Mouse (Mus musculus) embryonic facial prominence, embryonic 13.5 days (tissue): Measurements from ENCODE around the gene Sdk2. TPM values are rescaled to one million over a fixed set of nuclear protein-coding genes. Genes with fewer than 3 reads are reported as not detected.

Experiments
- ATAC-seq: fragments of 200-750 bp; cut with Nextera tagmentation; 2 replicates; pipeline ENCODE4 v1.8.0; 2017; ENCODE audit warnings: low read depth; ENCODE audit not compliant: insufficient number of reproducible peaks, insufficient read depth, low FRiP score, low TSS enrichment
- H3K27ac ChIP-seq: fragments of 300-500 bp; sonication (generic); 2 replicates; pipeline ENCODE4 v1.5.1; 2015; ENCODE audit warnings: moderate library complexity, mild to moderate bottlenecking, inconsistent platforms
- H3K27me3 ChIP-seq: fragments of 300-500 bp; sonication (generic); 2 replicates; pipeline ENCODE4 v1.6.1; 2015; ENCODE audit warnings: mild to moderate bottlenecking, inconsistent platforms
- H3K36me3 ChIP-seq: fragments of 300-500 bp; sonication (generic); 2 replicates; pipeline ENCODE4 v1.6.1; 2015; ENCODE audit warnings: mild to moderate bottlenecking, inconsistent platforms
- H3K4me1 ChIP-seq: fragments of 300-500 bp; sonication (generic); 2 replicates; pipeline ENCODE4 v1.6.1; 2015; ENCODE audit warnings: inconsistent platforms
- H3K4me2 ChIP-seq: fragments of 300-500 bp; sonication (generic); 2 replicates; pipeline ENCODE4 v1.6.1; 2015; ENCODE audit warnings: moderate library complexity, mild to moderate bottlenecking, inconsistent platforms
- H3K4me3 ChIP-seq: fragments of 300-500 bp; sonication (generic); 2 replicates; pipeline ENCODE4 v1.5.1; 2015; ENCODE audit warnings: mild to moderate bottlenecking, inconsistent platforms
- H3K9ac ChIP-seq: fragments of 300-500 bp; sonication (generic); 2 replicates; pipeline ENCODE4 v1.6.1; 2015; ENCODE audit warnings: mild to moderate bottlenecking, inconsistent platforms
- H3K9me3 ChIP-seq: fragments of 300-500 bp; sonication (generic); 2 replicates; pipeline ENCODE4 v1.6.1; 2016; ENCODE audit warnings: inconsistent platforms
- WGBS: fragments of 180-500 bp; shearing (Covaris S2); methylation state at CpG from one replicate; pipeline ENCODE4 v1.1.7; 2015; ENCODE audit warnings: mixed read lengths; 5-methylcytosine and 5-hydroxymethylcytosine counted together
- polyA plus RNA-seq: library from polyadenylated mRNA; unstranded; fragments of >200 nt; fragmentation: Nextera tagmentation; extraction: Ambion mirVana; gene quantifications from 2 replicates; pipeline ENCODE4 v1.2.1, GENCODE M21; 2015

The Sdk2 gene
- polyA plus RNA-seq = 3.8 and 4.8 TPM in 2 replicates

- peak; percentile 81 for ATAC-seq
- H3K4me3 ChIP-seq = peak within 1 kb of the TSS; percentile 69
- H3K9ac ChIP-seq = peak within 1 kb of the TSS; percentile 83
- peak within 1 kb of the TSS; percentile 91 for H3K27ac ChIP-seq
- peaks cover 44% of the 10 kb centered on the region for H3K27me3 ChIP-seq
- no peaks in the 10 kb centered on the region for H3K36me3 ChIP-seq
- peaks cover 54% of the 10 kb centered on the region for H3K4me1 ChIP-seq
- H3K9me3 ChIP-seq = no peaks in the 10 kb centered on the region
- 2% methylated on average over 42 of the region's 52 CpGs for WGBS
- peak within 1 kb of the TSS; percentile 97 for H3K4me2 ChIP-seq
Observed at GRCm38 (mm10) chr11:114066951-114067762, at the start of gene Sdk2. Gene Sdk2, minus strand, starts transcription at chr11:114067046.

- H3K4me3 ChIP-seq = no peak overlapping the region
- H3K36me3 ChIP-seq = no peaks in the 10 kb centered on the region
- peaks cover 8% of the 10 kb centered on the region; the same call in 1 of the 2 replicates for H3K4me1 ChIP-seq
- ATAC-seq = no peak
- H3K4me2 ChIP-seq = no peak overlapping the region
- no peak overlapping the region for H3K9ac ChIP-seq
- no peak overlapping the region for H3K27ac ChIP-seq
- WGBS = 78% methylated on average over 13 of the region's 13 CpGs
- H3K27me3 ChIP-seq = no peaks in the 10 kb centered on the region
- H3K9me3 ChIP-seq = no peaks in the 10 kb centered on the region
Observed at GRCm38 (mm10) chr11:114115077-114115476, 48.2 kb upstream of the Sdk2 start.

GRCm38 (mm10) chr11:114114674-114115073 lies 47.8 kb upstream of the Sdk2 start:
- Histone ChIP-seq H3K4me1 (peaks cover 8% of the 10 kb centered on the region; the same call in 1 of the 2 replicates), H3K27me3 (no peaks in the 10 kb centered on the region), H3K9me3 (no peaks in the 10 kb centered on the region), H3K4me3 (no peak overlapping the region), H3K36me3 (no peaks in the 10 kb centered on the region), H3K27ac (no peak overlapping the region), H3K9ac (no peak overlapping the region), H3K4me2 (no peak overlapping the region)
- WGBS = 67% methylated on average over 12 of the region's 12 CpGs
- no peak for ATAC-seq

- Histone ChIP-seq H3K27ac (no peak overlapping the region), H3K4me2 (no peak overlapping the region), H3K4me3 (no peak overlapping the region), H3K27me3 (no peaks in the 10 kb centered on the region), H3K36me3 (no peaks in the 10 kb centered on the region), H3K9me3 (no peaks in the 10 kb centered on the region), H3K4me1 (peaks cover 8% of the 10 kb centered on the region; the same call in 1 of the 2 replicates), H3K9ac (no peak overlapping the region)
- WGBS = 46% methylated on average over 3 of the region's 3 CpGs
- ATAC-seq = no peak
Observed at GRCm38 (mm10) chr11:114110851-114111250, 44.0 kb upstream of the Sdk2 start.

GRCm38 (mm10) chr11:114093636-114094035 lies 26.8 kb upstream of the Sdk2 start:
- no peak overlapping the region for H3K27ac ChIP-seq
- no peaks in the 10 kb centered on the region for H3K9me3 ChIP-seq
- no peak overlapping the region for H3K4me3 ChIP-seq
- no peak overlapping the region for H3K4me2 ChIP-seq
- no peaks in the 10 kb centered on the region for H3K27me3 ChIP-seq
- 49% methylated on average over 7 of the region's 7 CpGs for WGBS
- no peak overlapping the region for H3K9ac ChIP-seq
- ATAC-seq = no peak
- H3K36me3 ChIP-seq = no peaks in the 10 kb centered on the region
- H3K4me1 ChIP-seq = peaks cover 9% of the 10 kb centered on the region; the same call in 1 of the 2 replicates

- Histone ChIP-seq H3K4me1 (peaks cover 6% of the 10 kb centered on the region; the same call in 1 of the 2 replicates), H3K36me3 (no peaks in the 10 kb centered on the region), H3K4me2 (no peak overlapping the region), H3K27me3 (no peaks in the 10 kb centered on the region), H3K9me3 (no peaks in the 10 kb centered on the region), H3K9ac (no peak overlapping the region), H3K4me3 (no peak overlapping the region), H3K27ac (no peak overlapping the region)
- ATAC-seq = no peak
- WGBS = 51% methylated on average over 7 of the region's 7 CpGs
Observed at GRCm38 (mm10) chr11:114093175-114093574, 26.3 kb upstream of the Sdk2 start.

GRCm38 (mm10) chr11:114080606-114081005 lies 13.8 kb upstream of the Sdk2 start:
- no peaks in the 10 kb centered on the region for H3K36me3 ChIP-seq

GRCm38 (mm10) chr11:114072644-114073043 lies 5.8 kb upstream of the Sdk2 start:
- 69% methylated on average over 10 of the region's 10 CpGs for WGBS
- Histone ChIP-seq H3K4me1 (peaks cover 16% of the 10 kb centered on the region), H3K4me3 (no peak overlapping the region), H3K27me3 (peaks cover 14% of the 10 kb centered on the region), H3K36me3 (no peaks in the 10 kb centered on the region), H3K9ac (no peak overlapping the region), H3K27ac (no peak overlapping the region), H3K9me3 (peaks cover 11% of the 10 kb centered on the region; the same call in 1 of the 2 replicates), H3K4me2 (no peak overlapping the region)
- no peak for ATAC-seq

More at GRCm38 (mm10) chr11:114080606-114081005, 13.8 kb upstream of the Sdk2 start:
- Histone ChIP-seq H3K4me1 (peaks cover 10% of the 10 kb centered on the region; the same call in 1 of the 2 replicates), H3K4me3 (no peak overlapping the region), H3K9me3 (peaks cover 9% of the 10 kb centered on the region; the same call in 1 of the 2 replicates), H3K9ac (no peak overlapping the region), H3K27me3 (no peaks in the 10 kb centered on the region), H3K4me2 (no peak overlapping the region), H3K27ac (peak overlapping the region; percentile 56; the same call in 1 of the 2 replicates)
- ATAC-seq = no peak
- 51% methylated on average over 9 of the region's 9 CpGs for WGBS

GRCm38 (mm10) chr11:114071998-114072397 lies 5.2 kb upstream of the Sdk2 start:
- no peak for ATAC-seq
- no peaks in the 10 kb centered on the region for H3K36me3 ChIP-seq
- H3K4me1 ChIP-seq = peaks cover 22% of the 10 kb centered on the region
- peaks cover 14% of the 10 kb centered on the region for H3K27me3 ChIP-seq
- H3K9ac ChIP-seq = no peak overlapping the region
- no peak overlapping the region for H3K4me2 ChIP-seq
- H3K27ac ChIP-seq = no peak overlapping the region
- H3K4me3 ChIP-seq = no peak overlapping the region
- H3K9me3 ChIP-seq = peaks cover 11% of the 10 kb centered on the region; the same call in 1 of the 2 replicates
- 28% methylated on average over 8 of the region's 8 CpGs for WGBS

GRCm38 (mm10) chr11:114070881-114071280 lies 4.0 kb upstream of the Sdk2 start:
- Histone ChIP-seq H3K9me3 (peaks cover 5% of the 10 kb centered on the region; the same call in 1 of the 2 replicates), H3K4me2 (no peak overlapping the region), H3K27me3 (peaks cover 14% of the 10 kb centered on the region), H3K27ac (no peak overlapping the region), H3K4me3 (no peak overlapping the region), H3K36me3 (no peaks in the 10 kb centered on the region), H3K9ac (no peak overlapping the region), H3K4me1 (peaks cover 23% of the 10 kb centered on the region)
- ATAC-seq = no peak
- 70% methylated on average over 6 of the region's 6 CpGs for WGBS

GRCm38 (mm10) chr11:114070131-114070530 lies 3.3 kb upstream of the Sdk2 start:
- ATAC-seq = no peak

GRCm38 (mm10) chr11:114068390-114068789 lies 1.5 kb upstream of the Sdk2 start:
- Histone ChIP-seq H3K9ac (no peak overlapping the region), H3K27me3 (peaks cover 37% of the 10 kb centered on the region), H3K27ac (peak overlapping the region; percentile 74), H3K4me1 (peaks cover 46% of the 10 kb centered on the region), H3K9me3 (no peaks in the 10 kb centered on the region), H3K36me3 (no peaks in the 10 kb centered on the region), H3K4me3 (no peak overlapping the region; the same call in 1 of the 2 replicates), H3K4me2 (peak overlapping the region; percentile 30)
- 0% methylated on average over 5 of the region's 5 CpGs for WGBS
- 0 out of 2 replicates have a peak, but pooled peaks have one; percentile 48 for ATAC-seq

More at GRCm38 (mm10) chr11:114070131-114070530, 3.3 kb upstream of the Sdk2 start:
- no peaks in the 10 kb centered on the region for H3K36me3 ChIP-seq
- no peak overlapping the region for H3K4me3 ChIP-seq
- H3K27ac ChIP-seq = no peak overlapping the region
- WGBS = 57% methylated on average over 8 of the region's 8 CpGs
- H3K9me3 ChIP-seq = no peaks in the 10 kb centered on the region
- H3K4me1 ChIP-seq = peaks cover 31% of the 10 kb centered on the region
- no peak overlapping the region for H3K9ac ChIP-seq
- no peak overlapping the region for H3K4me2 ChIP-seq
- H3K27me3 ChIP-seq = peaks cover 20% of the 10 kb centered on the region
